Mouse (Mus musculus) liver, embryonic 12.5 days (tissue): ENCODE data around the gene Rag1. TPM values are rescaled to one million over a fixed set of nuclear protein-coding genes. Genes with fewer than 3 reads are reported as not detected.

ENCODE experiments used
- ATAC-seq: fragments of 200-750 bp; cut with Nextera tagmentation; 2 replicates; pipeline ENCODE4 v1.8.0; 2017; ENCODE audit warnings: moderate number of reproducible peaks, mild to moderate bottlenecking, moderate library complexity
- H3K27ac ChIP-seq: fragments of 300-500 bp; sonication (generic); 2 replicates; pipeline ENCODE4 v1.5.1; 2016; ENCODE audit warnings: mild to moderate bottlenecking
- H3K27me3 ChIP-seq: fragments of 300-500 bp; sonication (generic); replicated peaks from 2 replicates; pipeline ENCODE4 v1.6.1; 2016; ENCODE audit warnings: mild to moderate bottlenecking, moderate library complexity
- H3K36me3 ChIP-seq: fragments of 300-500 bp; sonication (generic); 2 replicates; pipeline ENCODE4 v1.6.1; 2016; ENCODE audit warnings: mild to moderate bottlenecking, moderate library complexity
- H3K4me1 ChIP-seq: fragments of 300-500 bp; sonication (generic); 2 replicates; pipeline ENCODE4 v1.6.1; 2016
- H3K4me2 ChIP-seq: fragments of 300-500 bp; sonication (generic); 2 replicates; pipeline ENCODE4 v1.6.1; 2016; ENCODE audit warnings: mild to moderate bottlenecking, moderate library complexity
- H3K4me3 ChIP-seq: fragments of 300-500 bp; sonication (generic); 2 replicates; pipeline ENCODE4 v1.5.1; 2016; ENCODE audit warnings: mild to moderate bottlenecking, moderate library complexity
- H3K9ac ChIP-seq: fragments of 300-500 bp; sonication (generic); 2 replicates; pipeline ENCODE4 v1.6.1; 2016; ENCODE audit warnings: mild to moderate bottlenecking, moderate library complexity
- H3K9me3 ChIP-seq: fragments of 300-500 bp; sonication (generic); replicated peaks from 2 replicates; pipeline ENCODE4 v1.6.1; 2016; ENCODE audit warnings: mild to moderate bottlenecking, moderate library complexity
- WGBS: fragments of 180-500 bp; shearing (Covaris S2); methylation state at CpG from one replicate; pipeline ENCODE4 v1.1.7; 2016; ENCODE audit not compliant: insufficient replicate concordance; 5-methylcytosine and 5-hydroxymethylcytosine counted together
- polyA plus RNA-seq: library from polyadenylated mRNA; unstranded; fragments of >200 nt; fragmentation: Nextera tagmentation; extraction: Ambion mirVana; gene quantifications from 2 replicates; pipeline ENCODE4 v1.2.1, GENCODE M21; 2016

Rag1 gene
- polyA plus RNA-seq, 1 experiment from 2014 or later: 0.04 TPM

DNA sequence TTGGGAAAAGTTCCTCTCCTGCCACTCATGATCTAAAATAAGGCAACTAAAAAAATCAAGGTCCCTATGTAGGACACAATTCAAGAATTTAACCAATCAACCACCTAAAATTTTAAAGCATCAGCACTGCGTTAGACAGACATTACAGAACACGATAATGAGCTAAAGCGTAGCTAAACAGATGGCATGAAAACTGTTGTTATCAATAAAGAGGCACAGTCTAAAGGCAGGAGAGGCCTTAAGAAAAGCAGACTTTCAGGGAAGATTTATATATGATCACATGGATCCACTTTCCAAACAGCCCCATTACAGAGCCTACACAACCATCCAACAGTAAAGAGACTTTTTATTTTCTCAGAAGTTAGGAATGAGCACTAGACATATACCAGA lies 16.4 kb upstream of the Rag1 start:
- H3K4me1 ChIP-seq: no peaks in the 10 kb centered on the region

DNA sequence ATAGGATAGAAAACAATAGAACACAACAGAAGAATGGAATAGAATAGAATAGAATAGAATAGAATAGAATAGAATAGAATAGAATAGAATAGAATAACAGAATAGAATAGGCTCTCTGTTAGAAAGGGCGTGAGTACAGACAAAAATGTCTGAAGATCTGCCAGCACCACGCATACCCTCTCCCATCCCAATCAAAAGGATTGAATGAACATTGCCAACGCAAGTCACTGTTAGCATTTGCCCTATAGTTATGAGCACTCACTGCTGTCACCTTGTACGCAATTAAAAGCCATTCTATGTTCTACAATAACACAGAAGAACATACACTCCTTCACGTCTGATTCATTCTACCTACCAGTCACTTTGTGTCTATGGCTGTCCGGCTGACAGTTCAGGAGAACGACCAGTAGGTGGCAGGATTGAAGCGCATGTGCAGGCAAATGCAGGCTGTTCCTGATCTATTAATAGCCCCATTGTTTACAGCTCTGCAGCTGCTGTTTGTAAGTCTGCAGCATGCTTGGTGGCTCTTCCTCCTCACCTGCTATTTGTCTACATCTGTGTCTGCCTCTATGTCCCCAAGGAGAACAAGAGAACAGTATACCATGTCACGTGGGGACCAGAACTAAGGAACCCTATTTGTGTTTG lies 15.9 kb upstream of the Rag1 start:
- no peak overlapping the region for H3K9ac ChIP-seq
- H3K36me3 ChIP-seq: no peaks in the 10 kb centered on the region
- no peaks in the 10 kb centered on the region for H3K9me3 ChIP-seq
- no peak overlapping the region for H3K27ac ChIP-seq
- WGBS: 23% methylated on average over 9 of the region's 9 CpGs
- H3K4me3 ChIP-seq: no peak overlapping the region
- H3K4me2 ChIP-seq: no peak overlapping the region
- peaks cover 6% of the 10 kb centered on the region; the same call in 1 of the 2 replicates for H3K27me3 ChIP-seq
- ATAC-seq: 0 out of 2 replicates have a peak, but pooled peaks have one; percentile 30
- no peaks in the 10 kb centered on the region for H3K4me1 ChIP-seq

More for the DNA sequence above, 16.4 kb upstream of the Rag1 start:
- H3K4me3 ChIP-seq: no peak overlapping the region
- no peaks in the 10 kb centered on the region for H3K36me3 ChIP-seq
- WGBS: 84% methylated on average over 3 of the region's 3 CpGs
- no peak overlapping the region for H3K4me2 ChIP-seq
- H3K9ac ChIP-seq: no peak overlapping the region
- peaks cover 6% of the 10 kb centered on the region; the same call in 1 of the 2 replicates for H3K27me3 ChIP-seq
- H3K9me3 ChIP-seq: no peaks in the 10 kb centered on the region
- no peak for ATAC-seq
- H3K27ac ChIP-seq: no peak overlapping the region

DNA sequence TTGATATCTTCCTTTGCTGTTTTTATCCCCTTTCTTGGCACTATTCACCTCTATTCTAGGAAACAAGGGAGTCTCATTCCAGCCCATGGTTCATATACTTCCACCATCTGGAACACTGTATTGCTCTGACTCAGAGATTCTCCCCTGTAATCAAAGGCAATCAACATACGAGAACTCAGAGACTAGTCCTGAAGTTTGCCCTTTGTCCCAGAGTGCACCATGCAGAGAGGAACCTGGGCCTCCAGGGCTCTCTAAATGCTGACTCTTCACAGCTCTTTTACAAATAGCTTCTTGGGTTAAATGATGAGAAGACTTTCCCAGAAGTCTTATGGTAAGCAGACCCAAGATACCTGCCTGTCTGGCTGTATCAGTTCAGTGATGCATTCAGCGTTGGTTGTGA lies 11.2 kb upstream of the Rag1 start:
- Histone ChIP-seq H3K36me3 (no peaks in the 10 kb centered on the region), H3K27me3 (peaks cover 6% of the 10 kb centered on the region; the same call in 1 of the 2 replicates), H3K27ac (no peak overlapping the region), H3K4me2 (no peak overlapping the region), H3K4me1 (no peaks in the 10 kb centered on the region), H3K4me3 (no peak overlapping the region), H3K9me3 (no peaks in the 10 kb centered on the region), H3K9ac (no peak overlapping the region)
- ATAC-seq: no peak
- WGBS: 55% methylated on average over 2 of the region's 2 CpGs

DNA sequence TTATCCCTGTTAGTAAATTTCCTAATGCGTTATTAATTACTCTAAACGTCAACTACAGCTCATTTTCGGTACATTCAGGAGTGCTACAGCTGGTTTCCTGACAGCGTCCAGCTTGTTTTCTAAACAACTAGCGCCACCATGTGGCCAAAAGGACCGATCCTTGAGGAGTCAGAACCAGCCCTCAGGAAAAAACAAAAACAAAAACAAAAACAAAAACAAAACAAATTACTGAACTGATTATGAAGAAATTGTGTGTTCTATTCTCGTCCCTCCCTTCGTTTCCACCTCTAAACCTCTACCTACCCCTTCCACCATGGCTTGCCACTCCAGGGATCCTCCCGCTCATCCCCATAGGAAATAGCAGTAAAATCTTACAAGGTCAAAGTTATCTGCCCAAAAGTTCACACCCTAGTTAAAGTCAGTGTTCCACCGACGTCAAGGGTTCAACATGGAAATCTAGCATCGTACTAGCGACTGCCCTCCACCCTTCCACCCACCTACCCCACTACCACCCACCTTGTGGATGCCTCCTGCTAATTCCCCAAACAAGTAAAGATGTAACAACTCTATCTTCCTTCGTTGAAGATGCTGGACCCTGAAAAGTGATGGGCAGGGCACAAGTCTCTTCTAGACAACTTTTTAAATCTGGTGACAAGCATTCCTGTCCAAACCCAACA lies 3.8 kb upstream of the Rag1 start:
- 15% methylated on average over 14 of the region's 14 CpGs for WGBS
- ATAC-seq: peak; percentile 51; the same call in 1 of the 2 replicates
- H3K36me3 ChIP-seq: no peaks in the 10 kb centered on the region
- peaks cover 9% of the 10 kb centered on the region; the same call in 1 of the 2 replicates for H3K4me1 ChIP-seq
- peak overlapping the region; percentile 23 for H3K4me3 ChIP-seq
- H3K27ac ChIP-seq: no peak overlapping the region
- H3K9ac ChIP-seq: no peak overlapping the region
- no peaks in the 10 kb centered on the region for H3K9me3 ChIP-seq
- peak overlapping the region; percentile 58 for H3K4me2 ChIP-seq
- H3K27me3 ChIP-seq: 0 out of 2 replicates have a peak, but pooled peaks cover 2% of the 10 kb centered on the region

DNA sequence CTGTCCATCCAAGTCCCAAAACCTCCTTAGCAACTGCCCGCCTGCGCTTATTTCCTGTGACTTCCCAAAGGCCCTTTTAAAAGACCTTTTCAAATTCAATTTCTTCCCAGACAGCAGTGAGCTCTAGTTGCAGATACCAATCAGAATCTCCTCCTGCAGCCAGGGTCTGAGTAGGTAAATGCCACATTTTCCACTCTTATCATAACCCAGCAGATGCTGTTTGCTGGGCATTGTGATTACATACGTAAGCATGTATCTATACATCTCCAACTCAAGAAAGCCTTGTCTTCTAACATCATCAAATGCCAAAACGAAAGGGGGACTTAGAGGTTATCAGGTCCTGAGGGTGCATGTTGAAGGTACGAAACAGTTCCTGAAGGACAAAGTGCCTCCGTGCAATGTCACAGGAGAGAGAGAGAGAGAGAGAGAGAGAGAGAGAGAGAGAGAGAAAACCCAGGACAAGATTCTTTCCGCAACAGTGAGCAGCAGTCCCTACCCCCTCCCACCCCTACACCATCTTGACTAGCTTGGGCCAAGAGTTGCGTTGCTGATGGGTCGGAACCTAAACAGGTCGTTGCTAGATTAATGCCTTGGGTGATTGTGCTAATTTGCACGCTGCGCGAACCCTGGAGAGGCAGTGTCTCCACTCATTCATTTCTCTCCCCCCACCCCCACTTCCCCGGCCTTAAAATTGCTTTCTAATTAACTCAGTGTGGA lies 3.1 kb upstream of the Rag1 start:
- Histone ChIP-seq H3K27ac (no peak overlapping the region), H3K36me3 (no peaks in the 10 kb centered on the region), H3K4me2 (peak overlapping the region; percentile 58), H3K27me3 (0 out of 2 replicates have a peak, but pooled peaks cover 2% of the 10 kb centered on the region), H3K9me3 (no peaks in the 10 kb centered on the region), H3K4me1 (peaks cover 9% of the 10 kb centered on the region; the same call in 1 of the 2 replicates), H3K9ac (no peak overlapping the region), H3K4me3 (peak overlapping the region; percentile 23)
- 35% methylated on average over 14 of the region's 14 CpGs for WGBS
- peak; percentile 52 for ATAC-seq

DNA sequence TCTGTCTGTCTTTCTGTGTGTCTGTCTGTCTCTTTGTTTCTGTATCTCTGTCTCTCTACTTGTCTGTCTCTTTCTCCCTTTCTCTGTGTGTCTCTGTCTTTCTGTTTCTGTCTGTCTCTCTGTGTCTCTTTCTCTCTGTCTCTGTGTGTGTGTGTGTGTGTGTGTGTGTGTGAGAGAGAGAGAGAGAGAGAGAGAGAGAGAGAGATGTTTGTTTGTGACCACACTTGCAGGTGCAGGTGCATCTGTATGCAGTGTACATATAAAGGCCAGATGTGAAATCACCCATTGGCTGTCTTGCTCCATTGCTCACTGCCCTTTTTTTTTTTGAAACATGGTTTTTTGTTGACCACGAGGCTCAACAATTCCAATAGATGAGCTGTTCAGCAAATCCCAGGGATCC lies 1.1 kb upstream of the Rag1 start:
- 0 out of 2 replicates have a peak, but pooled peaks cover 2% of the 10 kb centered on the region for H3K27me3 ChIP-seq
- no peak overlapping the region for H3K27ac ChIP-seq
- no peak for ATAC-seq
- no peak overlapping the region for H3K9ac ChIP-seq
- no peaks in the 10 kb centered on the region for H3K9me3 ChIP-seq
- WGBS: 47% methylated on average over 1 of the region's 1 CpGs
- H3K36me3 ChIP-seq: no peaks in the 10 kb centered on the region
- peaks cover 9% of the 10 kb centered on the region; the same call in 1 of the 2 replicates for H3K4me1 ChIP-seq
- no peak overlapping the region for H3K4me3 ChIP-seq
- no peak overlapping the region for H3K4me2 ChIP-seq

DNA sequence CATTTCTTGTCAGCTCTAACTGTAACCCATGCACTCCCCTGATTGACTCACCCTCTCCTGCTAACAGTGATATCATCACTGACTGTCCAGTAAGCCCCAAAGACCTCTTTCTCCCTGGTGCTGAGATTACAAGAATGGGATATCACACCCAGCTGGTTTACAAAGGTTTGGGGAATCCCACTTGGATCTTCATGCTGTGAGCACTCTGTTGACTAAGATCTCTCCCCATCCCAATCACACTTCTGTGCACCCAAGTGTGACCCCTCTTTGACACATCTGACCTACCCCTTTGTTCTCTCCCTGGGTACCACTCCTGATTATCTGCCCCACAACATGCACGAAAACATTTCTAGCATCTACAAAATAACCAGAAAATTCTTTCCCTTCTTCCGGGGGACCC lies 940 bp downstream of the Rag1 start:
- Histone ChIP-seq H3K4me1 (peaks cover 9% of the 10 kb centered on the region; the same call in 1 of the 2 replicates), H3K4me3 (no peak overlapping the region), H3K27me3 (0 out of 2 replicates have a peak, but pooled peaks cover under 1% of the 10 kb centered on the region), H3K4me2 (no peak overlapping the region), H3K36me3 (no peaks in the 10 kb centered on the region), H3K9me3 (no peaks in the 10 kb centered on the region), H3K9ac (no peak overlapping the region), H3K27ac (no peak overlapping the region)
- ATAC-seq: no peak
- 55% methylated on average over 2 of the region's 2 CpGs for WGBS

DNA sequence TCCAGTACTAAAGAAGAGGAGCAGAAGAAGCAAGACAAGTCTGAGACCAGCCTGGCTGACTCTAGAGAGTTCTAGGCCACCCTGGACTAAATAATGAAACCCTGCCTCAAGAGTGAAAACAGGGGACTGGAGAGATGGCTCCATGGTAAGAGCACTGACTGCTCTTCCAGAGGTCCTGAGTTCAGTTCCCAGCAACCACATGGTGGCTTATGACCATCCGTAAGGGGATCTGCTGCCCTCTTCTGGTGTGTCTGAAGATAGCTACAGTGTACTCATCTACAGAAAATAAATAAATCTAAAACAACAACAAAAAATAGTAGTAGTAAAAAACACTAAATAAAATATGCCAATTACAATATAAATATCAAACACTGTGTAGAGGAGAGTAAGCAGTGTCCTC lies 3.5 kb downstream of the Rag1 start:
- 64% methylated on average over 1 of the region's 1 CpGs for WGBS
- H3K4me3 ChIP-seq: no peak overlapping the region
- H3K36me3 ChIP-seq: no peaks in the 10 kb centered on the region
- H3K9ac ChIP-seq: no peak overlapping the region
- H3K4me2 ChIP-seq: no peak overlapping the region
- H3K27ac ChIP-seq: no peak overlapping the region
- no peaks in the 10 kb centered on the region for H3K4me1 ChIP-seq
- no peak for ATAC-seq
- H3K9me3 ChIP-seq: no peaks in the 10 kb centered on the region
- no peaks in the 10 kb centered on the region for H3K27me3 ChIP-seq

DNA sequence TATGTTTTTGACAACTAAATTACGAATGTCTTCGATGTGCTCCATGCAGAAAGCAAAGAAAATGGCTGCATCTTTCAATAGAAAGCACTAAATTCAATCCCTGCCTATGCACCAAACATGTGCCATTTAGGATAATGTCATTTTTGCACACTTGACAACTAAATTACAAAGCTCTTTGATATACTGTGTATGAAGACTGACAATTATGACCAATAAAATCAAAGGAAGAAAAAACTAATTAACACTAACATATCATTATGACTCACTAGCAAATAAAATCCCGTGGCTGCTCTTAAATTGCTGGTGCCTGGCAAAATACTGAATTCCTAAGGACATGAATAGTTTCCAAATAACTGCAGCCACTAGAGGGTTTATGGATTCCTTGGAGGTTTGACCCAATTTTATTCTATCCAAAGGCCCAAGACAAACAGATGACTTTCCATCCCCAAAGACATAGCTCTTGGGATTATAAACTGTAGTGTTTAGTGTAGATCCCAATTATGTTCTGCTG lies 9.4 kb downstream of the Rag1 start:
- no peak overlapping the region for H3K9ac ChIP-seq
- H3K27ac ChIP-seq: no peak overlapping the region
- no peaks in the 10 kb centered on the region for H3K4me1 ChIP-seq
- H3K4me3 ChIP-seq: no peak overlapping the region
- WGBS: 62% methylated on average over 3 of the region's 3 CpGs
- H3K4me2 ChIP-seq: no peak overlapping the region
- no peaks in the 10 kb centered on the region for H3K9me3 ChIP-seq
- H3K27me3 ChIP-seq: no peaks in the 10 kb centered on the region
- ATAC-seq: no peak
- no peaks in the 10 kb centered on the region for H3K36me3 ChIP-seq

DNA sequence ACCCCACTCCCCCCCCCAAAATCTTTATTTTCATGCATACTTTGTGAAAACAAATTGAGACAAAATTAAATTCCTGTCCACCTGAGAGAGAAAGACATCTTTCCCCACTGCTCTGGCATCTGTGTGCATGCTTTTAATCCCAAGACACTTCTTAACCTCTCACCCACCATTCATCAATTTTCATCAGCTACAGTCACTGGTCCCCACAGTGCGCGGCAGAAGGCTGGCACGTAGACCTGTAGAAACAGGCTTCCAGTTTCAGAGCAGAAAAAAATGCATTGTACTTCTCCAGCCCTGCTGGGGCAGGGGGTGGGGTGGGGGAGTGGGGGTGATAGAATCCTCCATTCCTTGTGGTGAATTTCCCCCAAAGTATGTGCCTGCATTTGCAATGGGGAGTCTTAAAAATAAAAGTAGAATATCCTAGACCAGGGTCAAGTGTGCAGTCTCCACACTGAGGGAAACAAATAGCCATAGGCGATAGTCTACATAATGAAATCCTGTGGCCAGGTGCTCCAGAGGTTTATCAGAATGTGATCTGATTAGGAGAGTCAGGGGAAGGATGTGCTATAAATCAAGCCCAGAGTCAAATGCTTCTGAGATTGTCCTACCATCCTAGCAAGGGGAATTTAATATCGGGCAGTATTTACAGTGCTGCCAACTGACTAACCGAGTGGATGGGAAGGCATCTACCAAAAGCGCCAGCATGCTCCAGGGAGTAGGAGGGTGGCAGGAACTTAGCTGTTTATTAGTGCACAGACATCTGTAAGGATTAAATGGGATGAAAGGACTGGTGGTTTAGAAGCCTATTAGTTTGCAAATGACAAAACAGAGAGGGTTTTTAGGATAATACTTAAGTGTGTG lies 10.1 kb downstream of the Rag1 start:
- no peak overlapping the region for H3K9ac ChIP-seq
- H3K27me3 ChIP-seq: no peaks in the 10 kb centered on the region
- H3K4me2 ChIP-seq: no peak overlapping the region
- H3K9me3 ChIP-seq: no peaks in the 10 kb centered on the region
- ATAC-seq: no peak
- WGBS: 69% methylated on average over 7 of the region's 7 CpGs
- no peak overlapping the region for H3K27ac ChIP-seq
- H3K36me3 ChIP-seq: no peaks in the 10 kb centered on the region
- H3K4me3 ChIP-seq: no peak overlapping the region
- no peaks in the 10 kb centered on the region for H3K4me1 ChIP-seq
